Mouse (Mus musculus): ENCODE measurements at regions not wholly inside any gene's neighbourhood (a gene's known extent, or its start where the extent isn't known, plus 50 kb on each side); places are given as distances from the start of the nearest gene placed in this dataset.

DNA sequence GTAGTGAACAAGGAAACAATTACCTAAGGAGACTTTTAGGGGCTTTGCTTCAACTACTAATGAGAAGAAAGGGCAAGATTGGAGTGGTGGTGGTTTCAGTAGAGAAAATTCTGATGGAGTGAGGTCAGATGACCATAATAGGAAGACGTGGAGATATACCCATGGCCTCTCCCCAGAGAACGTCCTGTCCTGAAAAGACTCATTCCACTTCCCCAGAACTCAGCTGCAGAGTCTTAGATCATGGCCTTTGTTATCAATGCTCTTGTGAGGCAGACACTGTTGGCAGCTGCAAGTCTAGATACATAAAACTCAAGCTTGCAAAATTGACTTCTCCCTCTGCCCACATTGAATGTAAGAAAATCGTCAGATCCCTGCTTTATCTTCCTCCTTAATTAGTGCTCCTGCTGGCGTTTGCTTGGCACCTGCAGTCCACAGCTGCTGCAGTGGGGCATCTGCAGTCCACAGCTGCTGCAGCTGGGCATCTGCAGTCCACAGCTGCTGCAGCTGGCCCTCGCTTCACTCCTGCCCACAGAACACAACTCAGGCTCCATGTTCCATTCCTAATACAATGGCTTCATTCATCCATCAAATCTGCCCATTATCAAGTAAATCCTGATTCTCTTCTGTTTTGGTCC is 162.5 kb downstream of the Cxcl12 start:
- no peak for DNase-seq (ENCODE audit: low spot score)

GRCm38 (mm10) chr6:117332641-117333040 is 164.3 kb downstream of the Cxcl12 start:
- DNase-seq (ENCODE audit: low spot score): peak; percentile 76

GRCm38 (mm10) chr6:117342123-117342522 is 173.8 kb downstream of the Cxcl12 start:
- no peak for DNase-seq (ENCODE audit: low spot score)

- no peak for DNase-seq (ENCODE audit: low spot score)
These were observed 179.0 kb downstream of the Cxcl12 start for GRCm38 (mm10) chr6:117347356-117347755.

DNA sequence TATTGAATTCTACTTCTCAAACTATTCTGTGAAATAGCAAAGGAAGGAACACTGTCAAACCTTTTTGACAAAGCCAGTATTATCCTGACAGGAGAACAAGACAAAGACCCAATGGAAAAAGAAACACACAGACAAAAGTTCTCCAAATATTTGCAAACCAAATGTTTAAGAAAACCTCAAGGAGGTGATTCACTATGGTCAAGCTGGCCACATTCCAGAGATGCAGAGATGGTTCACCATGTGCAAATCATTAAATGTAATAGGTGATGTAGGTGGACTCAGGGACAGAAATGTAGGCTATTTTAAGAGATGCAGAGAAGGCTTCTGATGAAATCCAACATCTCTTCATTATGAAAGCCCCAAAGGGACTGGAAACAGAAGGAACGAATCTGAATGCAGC is 183.5 kb downstream of the Cxcl12 start:
- DNase-seq (ENCODE audit: low spot score): no peak

- no peak for DNase-seq (ENCODE audit: low spot score)
These were observed 184.8 kb downstream of the Cxcl12 start for GRCm38 (mm10) chr6:117353091-117353490.

DNA sequence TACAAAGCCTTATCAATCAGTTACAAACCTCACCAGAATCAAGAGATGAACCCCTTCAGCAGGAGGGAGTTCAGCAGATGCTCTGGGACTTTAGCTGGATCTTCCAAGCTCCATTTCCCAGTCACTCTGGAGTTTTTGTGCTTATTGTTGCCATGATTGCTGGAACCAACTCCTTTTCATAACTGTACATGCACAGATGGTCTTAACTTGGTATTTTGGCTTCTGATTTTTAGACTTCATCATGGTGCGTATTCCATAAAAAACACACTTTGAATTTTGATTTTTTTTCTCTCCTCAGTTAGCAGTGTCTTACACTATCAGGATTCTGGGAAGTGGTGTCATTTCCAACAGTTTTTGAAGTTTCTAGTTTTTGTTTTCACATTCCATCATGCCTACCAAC is 187.8 kb downstream of the Cxcl12 start:
- no peak for DNase-seq (ENCODE audit: low spot score)

DNA sequence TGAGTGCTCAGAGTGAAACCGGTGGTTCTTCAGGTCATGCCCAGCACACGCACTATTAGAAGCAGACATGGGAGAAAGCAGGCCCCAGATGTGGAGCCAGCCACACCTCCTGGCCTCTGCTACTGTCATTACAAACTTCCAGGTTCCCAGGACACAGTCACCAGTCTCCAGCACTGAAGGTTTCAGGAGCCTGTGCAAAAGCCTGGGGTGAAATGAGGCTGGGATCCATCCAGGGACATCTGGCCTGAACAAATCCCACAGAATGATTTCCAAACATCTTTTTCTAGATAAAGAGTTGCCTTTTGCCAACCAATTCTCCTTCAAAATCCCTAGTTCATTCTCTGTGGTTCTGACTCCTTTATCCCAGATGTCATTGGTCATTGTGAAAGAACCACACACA is 191.1 kb downstream of the Cxcl12 start:
- no peak for DNase-seq (ENCODE audit: low spot score)

DNA sequence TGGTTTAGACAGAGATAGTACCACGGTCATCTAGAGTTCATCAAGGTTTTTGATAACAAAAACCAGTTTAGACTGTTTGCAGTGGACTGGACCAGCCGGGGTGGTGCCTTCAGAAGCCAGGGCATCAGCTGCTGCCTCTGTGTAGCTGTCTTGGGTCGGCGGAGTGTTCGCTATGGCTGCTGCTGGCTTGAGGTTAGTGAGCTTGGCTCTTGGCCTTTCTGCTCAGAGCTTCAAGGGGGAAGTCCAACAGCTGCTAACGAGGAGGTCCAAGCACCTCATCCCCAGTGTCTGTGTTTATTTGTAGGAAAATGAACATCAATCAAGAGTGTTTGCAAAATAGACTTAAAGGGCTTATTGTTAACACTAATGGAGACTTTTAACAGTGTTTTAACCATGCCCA is 198.2 kb downstream of the Cxcl12 start:
- no peak for DNase-seq (ENCODE audit: low spot score)

- no peak for DNase-seq (ENCODE audit: low spot score)
These were observed 207.7 kb downstream of the Cxcl12 start for GRCm38 (mm10) chr6:117375989-117376388.

DNA sequence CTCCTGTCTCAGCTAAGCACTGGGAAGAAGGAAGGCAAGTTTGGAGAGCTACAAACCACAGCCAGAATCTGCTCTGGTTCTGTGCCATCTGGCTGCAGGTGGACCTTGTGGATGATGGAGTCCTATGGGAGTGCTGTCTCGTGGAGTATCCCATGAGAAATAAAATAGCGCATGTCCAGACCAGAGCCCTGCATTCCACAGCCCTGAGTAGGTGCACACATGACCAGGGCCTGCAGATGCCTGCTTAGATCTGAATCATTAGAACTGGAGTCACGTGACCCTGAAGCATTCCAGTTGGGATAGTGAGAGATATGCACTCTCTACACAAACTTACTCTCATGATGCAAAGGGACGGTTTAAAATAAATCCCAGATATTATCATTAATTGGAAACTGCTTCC is 211.6 kb downstream of the Cxcl12 start:
- no peak for DNase-seq (ENCODE audit: low spot score)

- no peak for DNase-seq (ENCODE audit: low spot score)
These were observed 222.0 kb downstream of the Cxcl12 start for GRCm38 (mm10) chr6:117390233-117390848.

DNA sequence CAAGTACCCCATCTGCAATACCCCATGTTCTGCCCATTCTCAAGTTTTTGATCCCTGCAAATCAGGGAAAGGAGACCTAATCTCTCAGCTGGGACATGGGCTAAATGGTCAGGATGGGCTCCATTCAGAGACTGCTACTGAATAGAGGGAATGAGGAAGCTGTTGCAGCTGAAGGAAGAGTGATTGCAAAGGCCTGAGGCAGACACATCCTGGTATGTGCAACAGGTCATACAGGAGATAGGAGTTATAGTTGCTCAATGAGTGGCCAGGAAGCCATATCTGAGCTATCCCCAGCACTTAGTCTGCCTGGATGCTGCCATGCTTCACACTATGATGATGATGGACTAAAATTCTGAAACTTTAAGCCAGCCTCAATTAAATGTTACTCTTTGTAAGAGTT is 225.1 kb downstream of the Cxcl12 start:
- no peak for DNase-seq (ENCODE audit: low spot score)

DNA sequence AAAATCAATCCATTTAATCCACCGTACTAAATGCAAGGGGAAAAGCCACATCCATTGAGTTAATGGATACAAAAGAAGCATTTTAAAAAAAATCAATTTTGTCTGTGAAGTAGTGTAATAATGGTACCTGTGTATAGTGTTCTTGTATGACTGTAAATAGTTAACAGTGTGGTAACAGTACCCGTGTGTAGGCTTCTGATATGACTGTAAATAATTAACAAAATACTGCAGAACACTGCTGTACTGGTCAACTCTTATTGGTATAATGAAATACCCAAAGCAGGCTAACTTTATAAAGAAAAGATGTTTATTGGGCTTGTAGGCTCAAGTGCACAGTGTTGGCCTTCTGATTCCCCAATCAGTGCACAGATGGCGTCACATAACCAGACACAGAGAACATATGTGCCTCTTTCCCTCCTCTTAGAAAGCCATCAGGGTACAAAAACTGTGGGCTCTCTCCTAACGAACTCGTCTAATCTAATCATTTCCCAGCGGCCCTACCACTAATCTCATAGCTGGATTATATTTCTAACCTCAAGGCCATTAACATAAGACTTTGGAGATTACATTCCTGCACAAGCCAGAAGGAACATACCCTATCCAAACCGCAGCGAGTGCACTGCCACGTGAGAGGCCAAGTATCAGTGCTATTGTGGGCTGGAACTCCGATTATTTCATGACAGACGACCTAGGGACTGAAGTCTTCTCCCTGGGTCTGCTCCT is 237.4 kb downstream of the Cxcl12 start:
- no peak for DNase-seq (ENCODE audit: low spot score)

DNA sequence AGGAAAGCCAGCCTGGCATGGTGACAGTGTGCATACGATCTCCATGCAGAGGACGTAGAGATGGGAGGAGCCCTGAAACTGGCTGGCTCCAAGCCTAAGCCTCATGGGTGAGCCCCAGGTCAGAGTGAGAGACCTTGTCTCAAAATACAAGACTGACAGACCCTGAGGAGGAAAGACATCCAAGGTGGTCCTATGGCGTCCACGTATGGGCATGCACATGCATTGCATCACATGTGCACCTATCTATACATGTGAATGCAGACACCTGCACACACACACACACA is 237.9 kb downstream of the Cxcl12 start:
- DNase-seq (ENCODE audit: low spot score): no peak

GRCm38 (mm10) chr6:117406757-117407156 is 238.4 kb downstream of the Cxcl12 start:
- no peak for DNase-seq (ENCODE audit: low spot score)

GRCm38 (mm10) chr6:117407206-117407858 is 239.0 kb downstream of the Cxcl12 start:
- peak; percentile 57 for DNase-seq (ENCODE audit: low spot score)

DNA sequence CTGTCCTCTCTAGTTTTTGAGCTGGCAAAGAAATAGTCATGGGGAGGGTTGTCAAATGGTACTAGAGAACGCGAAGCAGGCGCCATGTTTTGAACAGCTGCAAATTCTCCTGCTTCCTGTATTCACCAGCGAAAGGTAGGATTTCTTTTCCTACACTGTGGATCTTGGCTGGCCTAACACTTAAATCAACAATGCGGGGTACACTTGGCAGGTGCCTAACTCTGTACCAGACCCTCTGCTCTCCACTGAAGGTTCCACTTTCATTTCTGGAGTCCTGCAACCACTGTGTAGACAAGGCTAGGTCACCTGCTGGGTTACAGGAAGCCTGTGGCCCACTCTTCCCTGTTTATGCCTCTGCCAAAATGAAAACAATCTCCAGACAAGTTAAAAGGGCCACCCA is 239.6 kb downstream of the Cxcl12 start:
- no peak for DNase-seq (ENCODE audit: low spot score)

GRCm38 (mm10) chr6:117408971-117409783 is 240.8 kb downstream of the Cxcl12 start:
- DNase-seq (ENCODE audit: low spot score): no peak

GRCm38 (mm10) chr6:117414926-117415325 is 246.6 kb downstream of the Cxcl12 start:
- no peak for DNase-seq (ENCODE audit: low spot score)

DNA sequence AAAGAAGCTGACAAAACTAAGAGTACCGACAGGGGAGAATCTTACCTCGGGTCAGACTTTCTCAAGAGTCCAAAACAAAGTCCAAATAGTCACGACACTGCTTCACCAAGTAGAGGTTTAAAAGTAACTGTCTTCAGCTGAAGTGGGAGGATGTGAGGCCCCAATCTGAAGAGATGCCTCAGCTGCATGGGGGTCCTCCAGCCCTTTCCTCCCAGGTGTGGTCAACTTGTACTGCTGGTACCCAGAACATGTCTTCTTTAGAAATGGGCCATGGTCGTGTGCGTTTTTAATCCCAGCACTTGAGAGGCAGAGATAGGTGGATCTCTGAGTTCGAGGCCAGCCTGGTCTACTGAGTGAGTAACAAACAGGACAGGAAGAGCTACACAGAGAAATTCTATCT is 247.6 kb downstream of the Cxcl12 start:
- DNase-seq (ENCODE audit: low spot score): no peak

- DNase-seq (ENCODE audit: low spot score): no peak
These were observed 248.1 kb downstream of the Cxcl12 start for GRCm38 (mm10) chr6:117416461-117416860.

Measured in embryo, embryonic 10 days (tissue).